Mouse (Mus musculus) limb, embryonic 12.5 days (tissue): ENCODE measurements around the gene Psmb3. TPM values are rescaled to one million over a fixed set of nuclear protein-coding genes. Genes with fewer than 3 reads are reported as not detected.
A peak's percentile ranks its signal among the peaks of the same experiment; 100 is the strongest.

Experiments used
- ATAC-seq: fragments of 200-750 bp; cut with Nextera tagmentation; 2 replicates; pipeline ENCODE4 v1.8.0; 2017; ENCODE audit warnings: low read depth, moderate TSS enrichment; ENCODE audit not compliant: insufficient number of reproducible peaks, insufficient read depth, low FRiP score, low TSS enrichment
- H3K27ac ChIP-seq: fragments of 300-500 bp; sonication (generic); 2 replicates; pipeline ENCODE4 v1.5.1; 2016; ENCODE audit warnings: mild to moderate bottlenecking, moderate library complexity
- H3K27me3 ChIP-seq: fragments of 300-500 bp; sonication (generic); 2 replicates; pipeline ENCODE4 v1.6.1; 2016; ENCODE audit warnings: mild to moderate bottlenecking, moderate library complexity
- H3K36me3 ChIP-seq: fragments of 300-500 bp; sonication (generic); 2 replicates; pipeline ENCODE4 v1.6.1; 2016; ENCODE audit warnings: mild to moderate bottlenecking, moderate library complexity
- H3K4me1 ChIP-seq: fragments of 300-500 bp; sonication (generic); replicated peaks from 2 replicates; pipeline ENCODE4 v1.6.1; 2016
- H3K4me2 ChIP-seq: fragments of 300-500 bp; sonication (generic); 2 replicates; pipeline ENCODE4 v1.6.1; 2016; ENCODE audit warnings: mild to moderate bottlenecking, moderate library complexity
- H3K4me3 ChIP-seq: fragments of 300-500 bp; sonication (generic); replicated peaks from 2 replicates; pipeline ENCODE4 v1.5.1; 2016; ENCODE audit warnings: mild to moderate bottlenecking
- H3K9ac ChIP-seq: fragments of 300-500 bp; sonication (generic); replicated peaks from 2 replicates; pipeline ENCODE4 v1.6.1; 2016; ENCODE audit warnings: mild to moderate bottlenecking, moderate library complexity
- H3K9me3 ChIP-seq: fragments of 300-500 bp; sonication (generic); 2 replicates; pipeline ENCODE4 v1.6.1; 2016; ENCODE audit warnings: mild to moderate bottlenecking, moderate library complexity
- WGBS: fragments of 180-500 bp; shearing (Covaris S2); methylation state at CpG from one replicate; pipeline ENCODE4 v1.1.7; 2016; 5-methylcytosine and 5-hydroxymethylcytosine counted together
- polyA plus RNA-seq: library from polyadenylated mRNA; unstranded; fragments of >200 nt; fragmentation: Nextera tagmentation; extraction: Ambion mirVana; gene quantifications from 2 replicates; pipeline ENCODE4 v1.2.1, GENCODE M21; 2016

The Psmb3 gene
- polyA plus RNA-seq, 1 experiment from 2014 or later: 481 TPM

DNA sequence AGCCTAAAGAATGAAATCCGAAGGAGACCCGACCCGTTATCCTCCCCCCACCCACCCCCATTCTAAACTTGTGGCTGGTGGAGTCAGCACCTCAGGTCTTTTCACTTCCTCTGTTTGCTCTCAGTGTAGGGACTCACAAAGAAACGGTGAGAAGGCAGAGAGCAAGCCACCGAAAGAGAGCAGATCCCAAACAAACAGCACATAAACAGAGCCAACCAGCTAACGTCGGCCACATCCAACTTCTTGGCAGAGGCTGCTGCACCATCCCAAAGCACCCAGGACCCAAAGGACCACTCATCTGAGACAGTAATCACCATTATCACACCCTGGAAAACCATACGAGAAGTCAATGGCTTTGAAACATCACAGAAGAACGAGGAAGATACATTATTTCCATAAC is 40.2 kb downstream of the Psmb3 start:
- Histone ChIP-seq H3K4me3 (peak overlapping the region; percentile 83), H3K27me3 (no peaks in the 10 kb centered on the region), H3K9ac (peak overlapping the region; percentile 82), H3K36me3 (peaks cover 28% of the 10 kb centered on the region), H3K27ac (peak overlapping the region; percentile 94; the same call in 1 of the 2 replicates), H3K9me3 (0 out of 2 replicates have a peak, but pooled peaks cover 3% of the 10 kb centered on the region), H3K4me1 (peaks cover 18% of the 10 kb centered on the region), H3K4me2 (peak overlapping the region; percentile 85)
- no peak for ATAC-seq
- WGBS: 40% methylated on average over 9 of the region's 9 CpGs

DNA sequence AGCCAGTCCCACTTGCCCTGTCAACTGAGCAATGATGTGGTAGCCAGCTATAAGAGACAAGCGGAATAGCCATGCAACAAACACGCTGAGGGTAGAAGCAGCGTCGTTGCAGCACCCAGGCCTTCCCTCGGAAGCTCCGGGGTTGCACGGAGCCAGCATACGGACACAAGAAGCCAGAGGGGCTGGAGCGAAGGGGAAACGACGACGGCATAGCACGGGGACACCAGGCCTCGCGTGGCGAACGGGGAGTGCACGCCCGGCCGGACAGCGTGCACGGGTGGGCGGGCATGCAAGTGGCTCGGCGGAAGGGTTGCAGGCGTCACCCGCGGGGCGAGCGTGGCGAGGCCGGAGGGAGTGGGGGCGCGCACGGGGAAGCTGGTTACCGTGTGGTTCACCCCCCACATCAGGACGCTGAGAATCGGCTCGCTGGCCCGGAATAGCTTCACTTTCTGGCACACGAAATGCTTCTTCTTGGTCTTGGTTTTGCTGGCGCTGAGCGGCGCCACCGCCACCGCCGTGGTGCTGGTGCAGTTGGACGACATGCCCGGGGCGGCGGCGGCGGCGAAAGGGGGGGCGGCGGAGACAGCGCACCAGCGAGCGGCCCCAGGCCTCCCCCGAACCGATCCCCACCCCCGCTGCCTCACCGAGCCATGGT is 41.0 kb downstream of the Psmb3 start, which contains the start of gene Pip4k2b:
Pip4k2b (minus strand) TSS at position 642 of the 655 bp plus-strand sequence.
- Histone ChIP-seq H3K4me3 (peak within 1 kb of the TSS; percentile 83), H3K4me1 (peaks cover 18% of the 10 kb centered on the region), H3K4me2 (peak within 1 kb of the TSS; percentile 85), H3K27ac (peak within 1 kb of the TSS; percentile 94), H3K27me3 (no peaks in the 10 kb centered on the region), H3K36me3 (peaks cover 34% of the 10 kb centered on the region), H3K9ac (peak within 1 kb of the TSS; percentile 82), H3K9me3 (0 out of 2 replicates have a peak, but pooled peaks cover under 1% of the 10 kb centered on the region)
- under 1% methylated on average over 48 of the region's 63 CpGs for WGBS
- ATAC-seq: peak; percentile 16; the same call in 1 of the 2 replicates

DNA sequence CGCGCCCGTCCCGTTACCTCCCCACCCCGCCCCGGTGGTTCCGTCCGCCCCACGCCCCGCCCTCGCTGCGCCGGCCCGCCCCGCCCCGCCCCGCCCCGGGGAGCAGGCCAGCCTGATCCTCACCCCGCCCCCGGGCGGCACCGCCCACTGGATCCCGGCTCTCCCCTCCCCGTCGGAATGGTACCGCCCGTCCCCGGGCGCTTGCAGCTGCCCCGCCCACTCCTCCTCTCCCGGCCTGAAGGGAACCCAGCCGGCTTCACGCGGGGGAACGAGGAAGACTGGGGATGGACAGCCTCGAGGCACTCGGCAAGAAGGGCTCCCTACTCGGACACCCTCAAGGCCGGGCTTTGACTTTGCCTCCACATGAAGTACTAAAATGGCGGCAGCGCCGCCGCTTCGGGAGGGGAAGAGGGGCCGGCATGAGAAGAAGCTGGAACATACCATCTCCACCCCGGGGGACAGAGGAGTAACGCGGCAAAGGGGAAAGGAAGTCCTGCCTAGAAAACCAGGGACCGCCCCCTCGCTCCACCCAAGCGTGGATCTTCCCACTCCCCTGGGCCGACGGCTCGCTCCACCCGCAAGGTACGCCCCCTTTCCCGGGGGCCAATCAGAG is 41.6 kb downstream of the Psmb3 start:
- peak overlapping the region; percentile 94 for H3K27ac ChIP-seq
- ATAC-seq: peak; percentile 94
- H3K36me3 ChIP-seq: peaks cover 41% of the 10 kb centered on the region
- H3K9ac ChIP-seq: peak overlapping the region; percentile 82
- peak overlapping the region; percentile 85 for H3K4me2 ChIP-seq
- peak overlapping the region; percentile 83 for H3K4me3 ChIP-seq
- H3K9me3 ChIP-seq: no peaks in the 10 kb centered on the region
- peaks cover 18% of the 10 kb centered on the region for H3K4me1 ChIP-seq
- no peaks in the 10 kb centered on the region for H3K27me3 ChIP-seq
- whole genome bisulfite sequencing: 1% methylated on average over 51 of the region's 57 CpGs

DNA sequence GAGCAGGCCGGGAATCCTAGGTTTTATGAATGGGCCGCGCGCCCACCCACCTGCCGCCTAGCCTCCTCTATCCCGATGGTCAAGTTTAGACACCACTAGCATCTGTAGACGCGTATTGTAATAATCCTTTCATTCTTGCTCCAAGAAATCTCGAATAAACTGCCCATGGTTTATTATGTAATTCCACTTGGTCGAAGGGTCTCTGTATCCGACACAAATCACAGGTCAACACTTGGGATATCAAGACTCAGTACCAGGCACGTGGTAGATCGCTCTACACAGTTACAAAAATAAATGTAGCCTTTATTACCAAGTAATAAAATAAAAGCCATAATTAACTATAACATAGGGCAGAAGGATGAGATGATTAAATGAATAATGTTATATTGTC is 42.1 kb downstream of the Psmb3 start:
- peaks cover 46% of the 10 kb centered on the region for H3K36me3 ChIP-seq
- H3K27ac ChIP-seq: peak overlapping the region; percentile 94
- WGBS: 12% methylated on average over 13 of the region's 13 CpGs
- no peaks in the 10 kb centered on the region for H3K9me3 ChIP-seq
- peak overlapping the region; percentile 85 for H3K4me2 ChIP-seq
- 0 out of 2 replicates have a peak overlapping the region, but pooled peaks have one; percentile 82 for H3K9ac ChIP-seq
- no peaks in the 10 kb centered on the region for H3K27me3 ChIP-seq
- peak overlapping the region; percentile 83 for H3K4me3 ChIP-seq
- ATAC-seq: no peak; the same call in 1 of the 2 replicates
- H3K4me1 ChIP-seq: peaks cover 18% of the 10 kb centered on the region

DNA sequence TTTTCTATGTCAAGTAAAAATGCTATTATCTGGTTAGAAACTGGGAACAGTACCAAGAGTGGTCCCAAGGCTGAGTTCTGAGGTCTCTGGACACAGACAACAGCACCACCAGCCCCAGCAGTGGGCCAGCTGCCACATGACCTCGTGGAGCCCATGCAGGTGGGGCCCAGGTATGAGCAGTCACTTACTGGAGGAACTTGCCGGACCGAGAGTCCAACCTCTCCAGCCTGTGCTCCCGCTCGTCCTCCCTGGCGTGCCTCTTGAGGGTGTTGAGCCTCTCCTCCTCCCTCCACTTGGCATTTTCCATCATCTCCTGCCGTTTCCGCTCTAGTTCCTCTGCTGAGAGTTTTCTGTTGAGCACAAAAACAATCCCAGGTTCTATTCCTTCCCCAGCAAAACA is 44.6 kb downstream of the Psmb3 start:
- Histone ChIP-seq H3K9ac (no peak overlapping the region), H3K9me3 (peaks cover 3% of the 10 kb centered on the region; the same call in 1 of the 2 replicates), H3K27me3 (no peaks in the 10 kb centered on the region), H3K27ac (no peak overlapping the region), H3K36me3 (peaks cover 65% of the 10 kb centered on the region), H3K4me2 (no peak overlapping the region), H3K4me1 (peaks cover 12% of the 10 kb centered on the region), H3K4me3 (no peak overlapping the region)
- WGBS: 95% methylated on average over 8 of the region's 8 CpGs
- no peak for ATAC-seq

DNA sequence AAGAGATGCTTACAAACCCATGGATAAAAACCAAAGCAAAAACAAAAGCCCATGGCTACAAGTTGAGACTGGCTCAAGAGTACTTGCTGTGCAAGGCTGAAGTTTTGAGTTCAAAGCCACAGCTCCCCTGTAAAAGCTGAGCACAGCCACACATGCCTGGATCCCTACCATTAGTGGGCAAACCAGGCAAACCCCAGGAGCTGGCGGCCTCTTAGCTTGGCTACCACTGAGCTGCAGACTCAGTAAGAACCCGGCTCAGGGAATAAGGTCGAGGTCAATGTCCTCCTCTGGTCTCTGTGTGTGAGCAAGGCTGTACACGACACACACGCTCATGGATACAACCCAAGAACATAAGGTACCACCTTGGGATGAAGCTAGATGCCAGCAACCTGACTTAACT is 45.3 kb downstream of the Psmb3 start:
- no peaks in the 10 kb centered on the region for H3K27me3 ChIP-seq
- 87% methylated on average over 5 of the region's 5 CpGs for WGBS
- H3K27ac ChIP-seq: no peak overlapping the region
- peaks cover 4% of the 10 kb centered on the region for H3K4me1 ChIP-seq
- H3K9me3 ChIP-seq: peaks cover 3% of the 10 kb centered on the region; the same call in 1 of the 2 replicates
- ATAC-seq: no peak
- H3K36me3 ChIP-seq: peaks cover 72% of the 10 kb centered on the region
- no peak overlapping the region for H3K4me3 ChIP-seq
- no peak overlapping the region for H3K4me2 ChIP-seq
- no peak overlapping the region for H3K9ac ChIP-seq

DNA sequence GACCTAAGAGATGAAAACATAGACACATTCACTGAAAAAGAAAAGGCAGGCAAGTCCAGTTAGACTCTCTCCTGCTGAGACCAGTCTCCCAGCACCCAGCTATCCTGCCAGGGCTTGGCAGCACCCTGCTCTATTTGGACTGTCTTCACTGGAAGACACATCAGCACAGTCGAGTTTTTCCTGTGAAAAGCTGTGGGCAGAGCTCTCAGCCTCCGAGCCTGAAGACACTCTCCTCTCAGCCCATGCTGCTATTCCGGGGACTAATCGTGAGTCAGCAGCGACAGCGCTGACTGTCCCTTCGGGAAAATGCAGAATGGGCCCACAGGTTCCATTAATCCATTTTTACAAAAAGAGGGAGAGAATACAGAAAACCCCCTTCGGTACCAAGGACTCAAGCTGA is 50.1 kb downstream of the Psmb3 start:
- H3K9ac ChIP-seq: no peak overlapping the region
- H3K36me3 ChIP-seq: peaks cover 93% of the 10 kb centered on the region
- 94% methylated on average over 8 of the region's 8 CpGs for WGBS
- peaks cover 3% of the 10 kb centered on the region; the same call in 1 of the 2 replicates for H3K9me3 ChIP-seq
- no peaks in the 10 kb centered on the region for H3K4me1 ChIP-seq
- H3K27me3 ChIP-seq: no peaks in the 10 kb centered on the region
- ATAC-seq: no peak
- H3K27ac ChIP-seq: no peak overlapping the region
- H3K4me2 ChIP-seq: no peak overlapping the region
- H3K4me3 ChIP-seq: no peak overlapping the region

DNA sequence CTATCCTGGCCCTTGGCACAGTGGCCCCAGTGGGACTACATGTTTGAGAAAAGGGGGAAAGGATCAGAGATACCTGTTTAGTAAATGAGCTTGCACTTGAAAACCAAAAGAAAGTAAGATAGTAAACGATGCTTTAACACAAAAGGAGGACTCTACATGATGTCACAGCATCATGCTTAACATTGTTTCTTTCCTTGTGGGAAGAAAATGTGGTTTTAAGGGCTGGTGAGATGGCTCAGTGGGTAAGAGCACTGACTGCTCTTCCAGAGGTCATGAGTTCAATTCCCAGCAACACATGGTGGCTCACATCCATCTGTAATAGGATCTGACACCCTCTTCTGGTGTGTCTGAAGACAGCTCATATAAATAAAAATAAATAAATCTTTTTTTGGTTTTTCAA is 54.9 kb downstream of the Psmb3 start:
- Histone ChIP-seq H3K4me2 (no peak overlapping the region), H3K4me1 (no peaks in the 10 kb centered on the region), H3K27ac (no peak overlapping the region), H3K9ac (no peak overlapping the region), H3K27me3 (no peaks in the 10 kb centered on the region), H3K4me3 (no peak overlapping the region), H3K36me3 (peaks cover 85% of the 10 kb centered on the region), H3K9me3 (no peaks in the 10 kb centered on the region)
- WGBS: 98% methylated on average over 1 of the region's 1 CpGs
- no peak for ATAC-seq

DNA sequence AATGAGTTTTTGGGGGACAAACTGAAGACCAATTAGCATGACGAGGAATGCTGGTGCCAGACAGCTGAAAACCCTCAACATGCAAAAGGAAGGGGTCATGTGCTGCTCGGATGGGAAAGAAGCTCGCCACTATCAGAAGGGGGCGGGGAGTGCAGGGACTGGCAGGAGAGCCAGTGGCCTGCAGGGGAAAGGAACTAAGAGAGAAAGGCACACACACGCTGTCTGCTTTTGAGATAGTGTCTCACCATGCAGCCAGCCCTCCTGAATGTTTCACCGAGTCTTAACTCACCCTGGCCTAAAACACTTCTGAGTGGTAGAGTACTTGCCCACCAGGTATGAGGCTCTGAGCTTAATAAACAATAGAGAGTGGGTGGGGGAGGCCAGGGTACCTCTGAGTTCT is 55.7 kb downstream of the Psmb3 start:
- H3K9me3 ChIP-seq: no peaks in the 10 kb centered on the region
- 84% methylated on average over 6 of the region's 6 CpGs for WGBS
- no peaks in the 10 kb centered on the region for H3K4me1 ChIP-seq
- H3K36me3 ChIP-seq: peaks cover 84% of the 10 kb centered on the region
- no peak overlapping the region for H3K27ac ChIP-seq
- no peak overlapping the region for H3K4me2 ChIP-seq
- H3K4me3 ChIP-seq: no peak overlapping the region
- no peak for ATAC-seq
- H3K9ac ChIP-seq: no peak overlapping the region
- H3K27me3 ChIP-seq: no peaks in the 10 kb centered on the region

DNA sequence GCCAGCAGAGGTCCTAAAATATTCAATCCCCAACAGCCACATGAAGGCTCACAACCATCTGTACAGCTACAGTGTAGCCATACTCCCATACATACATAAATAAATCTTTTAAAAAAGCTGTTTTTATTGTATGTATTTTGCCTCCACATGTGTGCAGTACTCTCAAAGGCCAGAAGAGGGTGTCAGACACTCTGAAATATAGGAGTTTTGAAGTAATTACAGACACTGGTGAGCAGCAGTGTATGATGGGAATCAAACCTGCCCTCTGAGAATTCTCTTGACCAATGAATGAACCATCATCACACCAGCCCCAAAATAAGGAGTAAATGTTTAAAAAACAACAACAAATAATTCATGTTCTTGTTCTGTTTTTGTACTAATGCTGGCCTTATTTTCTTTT is 58.4 kb downstream of the Psmb3 start:
- Histone ChIP-seq H3K27me3 (no peaks in the 10 kb centered on the region), H3K36me3 (peaks cover 67% of the 10 kb centered on the region), H3K9me3 (no peaks in the 10 kb centered on the region), H3K4me3 (no peak overlapping the region), H3K9ac (no peak overlapping the region), H3K4me1 (peaks cover 10% of the 10 kb centered on the region), H3K27ac (no peak overlapping the region), H3K4me2 (no peak overlapping the region)
- no peak for ATAC-seq
